Mouse (Mus musculus) kidney, postnatal 0 days (tissue): Measurements from ENCODE around the gene Rab5if. TPM values are rescaled to one million over a fixed set of nuclear protein-coding genes. Genes with fewer than 3 reads are reported as not detected.

Experiments used
- ATAC-seq: fragments of 200-750 bp; cut with Nextera tagmentation; replicated peaks from 2 replicates; pipeline ENCODE4 v1.8.0; 2017; ENCODE audit warnings: low read depth, moderate number of reproducible peaks, moderate TSS enrichment, moderate library complexity; ENCODE audit not compliant: low FRiP score
- DNase-seq: peaks from one replicate; pipeline ENCODE4 v3.0.0-alpha.2; 2016; ENCODE audit warnings: low spot score
- H3K27ac ChIP-seq: fragments of 300-500 bp; sonication (generic); 2 replicates; pipeline ENCODE4 v1.5.1; 2014; ENCODE audit warnings: mild to moderate bottlenecking
- H3K27me3 ChIP-seq: fragments of 300-500 bp; sonication (generic); 2 replicates; pipeline ENCODE4 v1.6.1; 2014; ENCODE audit warnings: low read length, mixed read lengths; ENCODE audit not compliant: insufficient read depth
- H3K36me3 ChIP-seq: fragments of 300-500 bp; sonication (generic); 2 replicates; pipeline ENCODE4 v1.6.1; 2014; ENCODE audit warnings: low read length, mixed read lengths; ENCODE audit not compliant: insufficient read depth
- H3K4me1 ChIP-seq: fragments of 300-500 bp; sonication (generic); replicated peaks from 2 replicates; pipeline ENCODE4 v1.6.1; 2014; ENCODE audit warnings: antibody characterized with exemption, low read length, mixed read lengths; ENCODE audit not compliant: insufficient read depth
- H3K4me2 ChIP-seq: fragments of 300-500 bp; sonication (generic); 2 replicates; pipeline ENCODE4 v1.6.1; 2014; ENCODE audit warnings: mild to moderate bottlenecking, low read length, moderate library complexity, mixed read lengths
- H3K4me3 ChIP-seq: fragments of 300-500 bp; sonication (generic); replicated peaks from 2 replicates; pipeline ENCODE4 v1.5.1; 2014; ENCODE audit warnings: low read depth, low read length
- H3K9ac ChIP-seq: fragments of 300-500 bp; sonication (generic); 2 replicates; pipeline ENCODE4 v1.6.1; 2014; ENCODE audit warnings: low read depth, low read length
- H3K9me3 ChIP-seq: fragments of 300-500 bp; sonication (generic); replicated peaks from 2 replicates; pipeline ENCODE4 v1.6.1; 2016; ENCODE audit warnings: low read length, inconsistent platforms, mixed read lengths
- CTCF ChIP-seq: IDR thresholded peaks from 2 replicates; pipeline ENCODE4 v1.5.1; 2016; ENCODE audit warnings: antibody characterized with exemption, low read depth, mild to moderate bottlenecking, moderate library complexity
- WGBS: fragments of 180-500 bp; shearing (Covaris S2); extraction: QIAGEN DNeasy Blood & Tissue Kit; methylation state at CpG from one replicate; pipeline ENCODE4 v1.1.7; 2014; 5-methylcytosine and 5-hydroxymethylcytosine counted together
- polyA plus RNA-seq: library from polyadenylated mRNA; unstranded; fragments of >200 nt; fragmentation: Nextera tagmentation; extraction: Ambion mirVana; gene quantifications from 2 replicates; pipeline ENCODE4 v1.2.1, GENCODE M21; 2015

The Rab5if gene
- polyA plus RNA-seq, 1 experiment from 2014 or later = 252 TPM

DNA sequence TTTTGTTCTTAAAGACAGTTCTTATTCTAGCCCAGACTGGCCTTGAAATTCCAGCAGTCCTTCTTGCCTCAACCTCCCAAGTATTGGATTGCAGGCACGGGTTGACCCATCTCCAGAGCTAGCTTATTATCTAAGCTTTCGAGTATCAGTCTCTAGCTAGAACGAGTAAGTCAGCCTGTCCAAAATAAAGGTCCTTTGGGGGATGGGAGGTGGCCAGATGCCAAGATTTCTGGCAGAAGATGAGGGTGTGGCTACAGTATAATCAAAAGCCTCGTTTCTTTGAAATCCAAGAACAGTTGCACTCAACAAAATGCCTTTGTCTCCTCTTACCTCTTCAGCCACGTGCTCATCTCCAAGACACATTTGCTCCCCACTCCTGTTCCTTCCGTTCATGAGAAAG, 7.6 kb downstream of the Rab5if start:
- H3K4me3 ChIP-seq = no peak overlapping the region
- TF ChIP-seq CTCF = no peak
- ATAC-seq = no peak
- H3K9ac ChIP-seq = no peak overlapping the region
- no peaks in the 10 kb centered on the region for H3K9me3 ChIP-seq
- no peak overlapping the region for H3K4me2 ChIP-seq
- no peak for DNase-seq
- H3K36me3 ChIP-seq = peaks cover 40% of the 10 kb centered on the region
- no peak overlapping the region for H3K27ac ChIP-seq
- no peaks in the 10 kb centered on the region for H3K4me1 ChIP-seq
- no peaks in the 10 kb centered on the region for H3K27me3 ChIP-seq
- 40% methylated on average over 6 of the region's 6 CpGs for WGBS

DNA sequence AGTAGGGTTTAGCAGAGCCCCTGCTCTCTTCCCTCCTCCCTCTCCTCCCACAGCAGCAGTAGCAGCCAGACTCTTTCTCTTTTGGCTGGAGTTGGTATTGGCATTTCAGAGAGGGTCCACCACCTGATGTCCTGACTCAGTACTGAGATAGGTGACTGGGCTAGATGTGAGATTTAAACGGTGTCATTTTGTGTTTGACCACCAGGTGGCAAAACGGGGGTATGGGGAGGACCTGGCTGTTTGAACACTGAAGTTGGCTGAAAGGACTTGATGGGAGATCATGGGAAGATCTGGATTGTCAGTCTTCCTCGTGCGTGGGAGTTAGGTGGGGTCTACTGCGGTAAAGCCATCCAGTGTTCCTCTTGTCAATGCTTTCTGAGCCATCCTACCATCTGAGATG, 10.7 kb downstream of the Rab5if start:
- Histone ChIP-seq H3K9me3 (no peaks in the 10 kb centered on the region), H3K9ac (no peak overlapping the region), H3K4me2 (no peak overlapping the region), H3K27ac (no peak overlapping the region), H3K4me1 (no peaks in the 10 kb centered on the region), H3K27me3 (no peaks in the 10 kb centered on the region), H3K36me3 (peaks cover 33% of the 10 kb centered on the region), H3K4me3 (no peak overlapping the region)
- 29% methylated on average over 5 of the region's 5 CpGs for WGBS
- peak; percentile 74 for DNase-seq
- peak; percentile 85 for TF ChIP-seq CTCF
- ATAC-seq = 0 out of 2 replicates have a peak, but pooled peaks have one; percentile 41

DNA sequence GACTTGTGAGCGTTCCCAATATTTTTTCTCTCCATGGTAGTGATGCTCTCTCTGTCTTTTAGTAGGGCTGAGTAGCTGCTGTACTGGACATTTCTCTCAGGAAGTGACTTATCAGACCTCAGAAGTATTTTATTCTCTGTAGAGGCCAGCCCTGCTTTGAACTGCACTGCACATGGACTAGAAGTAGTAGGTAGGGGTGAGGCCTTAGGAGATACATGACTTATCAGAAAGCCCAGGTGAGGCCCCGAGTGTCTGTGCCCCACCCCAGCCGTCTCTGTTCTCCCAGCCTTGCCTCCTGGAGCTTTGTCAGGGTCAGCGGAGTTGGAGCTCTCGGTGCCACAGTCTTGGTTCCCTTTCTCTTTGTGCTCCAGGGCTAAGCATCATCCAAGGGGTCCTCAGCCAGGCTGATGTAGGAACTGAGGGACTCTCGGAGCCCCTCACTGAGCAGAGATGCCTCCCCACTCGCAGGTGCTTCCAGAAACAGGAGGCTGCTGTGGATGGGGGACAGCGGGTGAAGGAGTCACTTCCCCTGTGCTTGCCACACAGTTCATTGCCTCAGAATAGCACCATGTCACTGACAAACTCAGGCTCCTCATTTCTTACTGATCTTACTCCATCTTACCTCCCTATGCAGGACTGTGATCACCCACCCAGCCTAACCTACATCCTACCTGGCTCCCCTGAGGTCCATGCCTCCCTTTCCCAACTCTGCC, 11.3 kb downstream of the Rab5if start:
- H3K27me3 ChIP-seq = no peaks in the 10 kb centered on the region
- WGBS = 92% methylated on average over 8 of the region's 8 CpGs
- peaks cover 33% of the 10 kb centered on the region for H3K36me3 ChIP-seq
- no peak overlapping the region for H3K4me2 ChIP-seq
- no peaks in the 10 kb centered on the region for H3K4me1 ChIP-seq
- H3K27ac ChIP-seq = no peak overlapping the region
- no peak overlapping the region for H3K4me3 ChIP-seq
- DNase-seq (no peak), ATAC-seq (no peak)
- no peak for TF ChIP-seq CTCF
- no peaks in the 10 kb centered on the region for H3K9me3 ChIP-seq
- H3K9ac ChIP-seq = no peak overlapping the region

DNA sequence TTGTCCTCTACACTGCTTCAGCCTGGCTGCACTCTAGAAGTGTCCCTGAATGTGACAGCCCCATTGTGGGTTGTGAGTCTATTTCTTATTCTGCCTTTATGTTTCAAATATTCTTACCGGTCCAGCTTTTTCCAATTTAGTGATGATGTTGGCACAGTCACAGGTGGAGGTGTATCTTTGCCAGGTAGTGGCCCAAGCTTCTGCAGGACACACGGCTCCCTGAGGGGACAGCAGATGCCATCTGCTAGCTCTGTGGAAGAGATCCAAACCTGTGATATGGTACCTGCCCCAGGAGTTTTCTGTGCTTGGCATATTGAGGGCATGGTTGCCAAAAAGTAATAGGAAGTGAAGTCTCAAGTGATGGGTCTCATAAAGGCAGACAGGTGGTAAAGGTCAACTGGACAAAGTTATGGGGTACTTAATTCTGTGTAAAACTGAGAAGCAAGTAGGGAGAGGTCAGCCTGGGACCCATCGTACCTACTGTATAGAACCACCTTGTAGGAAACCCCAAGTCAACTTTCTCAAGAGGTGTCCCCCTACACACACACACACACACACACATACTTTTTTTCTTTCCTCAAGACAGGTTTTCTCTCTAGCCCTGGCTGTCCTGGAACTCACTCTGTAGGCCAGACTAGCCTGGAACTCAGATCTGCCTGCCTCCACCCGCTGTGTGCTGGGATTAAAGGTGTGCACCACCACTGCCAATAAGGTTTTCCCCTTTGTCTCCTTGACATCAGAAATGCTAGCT, 12.0 kb downstream of the Rab5if start:
- no peaks in the 10 kb centered on the region for H3K4me1 ChIP-seq
- H3K27ac ChIP-seq = no peak overlapping the region
- no peak for DNase-seq
- H3K36me3 ChIP-seq = peaks cover 33% of the 10 kb centered on the region
- H3K4me2 ChIP-seq = no peak overlapping the region
- no peak overlapping the region for H3K9ac ChIP-seq
- WGBS = 89% methylated on average over 4 of the region's 4 CpGs
- no peak for ATAC-seq
- H3K4me3 ChIP-seq = no peak overlapping the region
- TF ChIP-seq CTCF = no peak
- H3K27me3 ChIP-seq = no peaks in the 10 kb centered on the region
- H3K9me3 ChIP-seq = no peaks in the 10 kb centered on the region

DNA sequence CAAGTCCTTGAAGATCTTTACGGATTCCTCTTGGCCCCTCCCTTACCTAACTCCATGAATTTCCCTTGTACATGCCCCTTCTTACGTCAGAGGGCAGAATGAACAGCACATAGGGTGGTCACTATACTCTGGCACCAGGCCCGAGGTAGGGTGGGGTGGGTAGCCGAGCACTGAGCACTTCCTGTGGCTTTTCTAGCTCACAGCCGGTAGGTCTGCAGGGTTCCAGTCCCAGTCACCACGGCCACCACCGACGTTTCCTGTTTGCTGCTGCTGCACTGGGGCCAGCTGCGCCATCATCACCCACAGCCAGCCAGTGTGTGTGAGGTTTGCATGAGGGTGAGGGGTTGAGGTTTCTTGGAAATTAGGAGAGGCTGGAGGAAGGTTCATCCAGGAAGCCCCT, 14.8 kb downstream of the Rab5if start:
- no peak overlapping the region for H3K27ac ChIP-seq
- no peaks in the 10 kb centered on the region for H3K4me1 ChIP-seq
- no peak for TF ChIP-seq CTCF
- H3K9ac ChIP-seq = no peak overlapping the region
- ATAC-seq (no peak), DNase-seq (no peak)
- no peak overlapping the region for H3K4me3 ChIP-seq
- no peak overlapping the region for H3K4me2 ChIP-seq
- H3K27me3 ChIP-seq = no peaks in the 10 kb centered on the region
- H3K9me3 ChIP-seq = no peaks in the 10 kb centered on the region
- H3K36me3 ChIP-seq = peaks cover 20% of the 10 kb centered on the region
- 58% methylated on average over 9 of the region's 9 CpGs for WGBS

DNA sequence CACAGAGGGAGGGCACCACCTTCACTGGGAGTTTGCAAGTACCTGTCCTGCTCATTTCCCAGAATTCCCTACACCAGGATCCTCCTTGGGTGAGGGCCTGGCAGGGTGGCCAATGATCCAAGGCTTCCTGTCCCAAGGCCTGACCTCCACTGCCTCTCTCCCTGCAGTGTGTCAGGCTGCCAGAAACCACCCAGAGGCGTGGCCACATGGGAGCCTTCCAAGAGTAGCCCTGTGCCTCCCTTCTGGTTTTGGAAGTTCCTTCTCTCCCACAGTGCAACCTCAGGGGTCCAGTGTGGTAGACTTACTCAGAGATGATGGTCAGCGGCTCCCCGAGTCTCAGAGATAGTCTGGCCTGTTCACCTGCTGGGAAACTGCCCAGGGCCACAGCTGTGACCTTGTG, 16.6 kb downstream of the Rab5if start:
- Histone ChIP-seq H3K27ac (no peak overlapping the region), H3K36me3 (peaks cover 5% of the 10 kb centered on the region; the same call in 1 of the 2 replicates), H3K9ac (no peak overlapping the region), H3K27me3 (no peaks in the 10 kb centered on the region), H3K9me3 (no peaks in the 10 kb centered on the region), H3K4me3 (no peak overlapping the region), H3K4me2 (no peak overlapping the region), H3K4me1 (no peaks in the 10 kb centered on the region)
- TF ChIP-seq CTCF = no peak
- WGBS = 92% methylated on average over 3 of the region's 3 CpGs
- DNase-seq (no peak), ATAC-seq (no peak)
